Mouse (Mus musculus) midbrain, embryonic 13.5 days (tissue): ENCODE measurements around the gene Sp9. TPM values are rescaled to one million over a fixed set of nuclear protein-coding genes. Genes with fewer than 3 reads are reported as not detected.

Source experiments
- ATAC-seq: fragments of 200-750 bp; cut with Nextera tagmentation; 2 replicates; pipeline ENCODE4 v1.8.0; 2017; ENCODE audit warnings: mild to moderate bottlenecking, moderate TSS enrichment, moderate library complexity
- H3K27ac ChIP-seq: fragments of 300-500 bp; sonication (generic); 2 replicates; pipeline ENCODE4 v1.5.1; 2015; ENCODE audit warnings: inconsistent platforms, mild to moderate bottlenecking, moderate library complexity
- H3K27me3 ChIP-seq: fragments of 300-500 bp; sonication (generic); 2 replicates; pipeline ENCODE4 v1.6.1; 2015; ENCODE audit warnings: mild to moderate bottlenecking, inconsistent platforms
- H3K36me3 ChIP-seq: fragments of 300-500 bp; sonication (generic); 2 replicates; pipeline ENCODE4 v1.6.1; 2015; ENCODE audit warnings: mild to moderate bottlenecking, inconsistent platforms
- H3K4me1 ChIP-seq: fragments of 300-500 bp; sonication (generic); replicated peaks from 2 replicates; pipeline ENCODE4 v1.6.1; 2015; ENCODE audit warnings: inconsistent platforms
- H3K4me2 ChIP-seq: fragments of 300-500 bp; sonication (generic); replicated peaks from 2 replicates; pipeline ENCODE4 v1.6.1; 2015; ENCODE audit warnings: moderate library complexity, mild to moderate bottlenecking, inconsistent platforms
- H3K4me3 ChIP-seq: fragments of 300-500 bp; sonication (generic); replicated peaks from 2 replicates; pipeline ENCODE4 v1.5.1; 2015; ENCODE audit warnings: mild to moderate bottlenecking, inconsistent platforms
- H3K9ac ChIP-seq: fragments of 300-500 bp; sonication (generic); replicated peaks from 2 replicates; pipeline ENCODE4 v1.6.1; 2015; ENCODE audit warnings: mild to moderate bottlenecking, inconsistent platforms
- H3K9me3 ChIP-seq: fragments of 300-500 bp; sonication (generic); 2 replicates; pipeline ENCODE4 v1.6.1; 2016; ENCODE audit warnings: mild to moderate bottlenecking, inconsistent platforms
- WGBS: fragments of 180-500 bp; shearing (Covaris S2); methylation state at CpG from one replicate; pipeline ENCODE4 v1.1.7; 2015; 5-methylcytosine and 5-hydroxymethylcytosine counted together
- polyA plus RNA-seq: library from polyadenylated mRNA; unstranded; fragments of >200 nt; fragmentation: Nextera tagmentation; extraction: Ambion mirVana; gene quantifications from 2 replicates; pipeline ENCODE4 v1.2.1, GENCODE M21; 2015

Sp9 gene
- polyA plus RNA-seq, 1 experiment from 2014 or later, result 6.1 TPM

DNA sequence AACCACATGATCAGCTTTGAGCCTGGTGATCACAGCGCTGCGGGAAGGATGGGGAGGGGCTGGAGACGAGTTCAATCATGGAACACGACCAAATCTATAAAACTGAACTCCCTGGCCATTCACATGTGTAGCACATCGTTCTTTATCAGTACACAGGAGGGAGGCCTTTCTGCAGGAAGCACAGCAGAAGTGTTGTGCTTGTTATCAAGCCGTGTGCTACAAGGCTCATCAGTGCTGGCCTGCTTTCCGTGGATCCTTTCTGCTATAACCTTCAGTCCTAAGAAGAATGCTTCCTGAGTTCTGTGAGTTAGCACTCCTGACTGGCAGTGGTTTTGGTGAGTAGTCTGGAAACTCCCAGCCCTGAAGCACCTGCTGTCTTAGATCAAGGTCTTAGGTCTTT, 23.3 kb downstream of the Sp9 start:
- no peak for ATAC-seq
- Histone ChIP-seq H3K36me3 (peaks cover 31% of the 10 kb centered on the region), H3K4me3 (no peak overlapping the region), H3K9ac (no peak overlapping the region), H3K4me2 (no peak overlapping the region), H3K4me1 (0 out of 2 replicates have a peak, but pooled peaks cover 3% of the 10 kb centered on the region), H3K27me3 (no peaks in the 10 kb centered on the region), H3K9me3 (no peaks in the 10 kb centered on the region), H3K27ac (no peak overlapping the region)
- 84% methylated on average over 7 of the region's 7 CpGs for WGBS

DNA sequence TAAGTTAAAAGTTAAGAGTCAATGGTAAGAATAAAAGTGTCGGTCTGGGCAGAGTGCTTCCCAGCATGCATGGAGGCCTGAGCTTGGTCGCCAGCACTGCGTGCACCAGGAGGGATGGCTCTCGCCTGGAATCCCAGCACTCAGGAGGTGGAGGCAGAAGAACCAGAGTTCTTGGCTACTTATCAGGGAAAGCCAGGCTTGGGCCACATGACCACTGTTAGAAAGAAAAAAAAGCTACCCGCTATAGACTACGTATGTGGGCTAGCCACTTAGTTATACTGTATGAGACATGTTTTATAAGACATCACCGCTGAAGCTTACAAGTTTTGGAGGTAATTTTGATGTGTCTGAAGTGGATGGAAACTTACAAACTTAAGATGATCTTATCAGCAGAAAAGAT, 26.4 kb downstream of the Sp9 start:
- Histone ChIP-seq H3K36me3 (peaks cover 33% of the 10 kb centered on the region), H3K27me3 (no peaks in the 10 kb centered on the region), H3K9ac (no peak overlapping the region), H3K4me2 (no peak overlapping the region), H3K4me3 (no peak overlapping the region), H3K9me3 (no peaks in the 10 kb centered on the region), H3K27ac (no peak overlapping the region), H3K4me1 (0 out of 2 replicates have a peak, but pooled peaks cover 3% of the 10 kb centered on the region)
- ATAC-seq, result no peak
- 83% methylated on average over 7 of the region's 7 CpGs for whole genome bisulfite sequencing

GRCm38 (mm10) chr2:73298841-73299240, 27.1 kb downstream of the Sp9 start:
- Histone ChIP-seq H3K27me3 (no peaks in the 10 kb centered on the region), H3K27ac (no peak overlapping the region), H3K4me2 (no peak overlapping the region), H3K9ac (no peak overlapping the region), H3K4me1 (0 out of 2 replicates have a peak, but pooled peaks cover 3% of the 10 kb centered on the region), H3K9me3 (no peaks in the 10 kb centered on the region), H3K36me3 (peaks cover 38% of the 10 kb centered on the region), H3K4me3 (no peak overlapping the region)
- no peak for ATAC-seq
- 50% methylated on average over 3 of the region's 3 CpGs for WGBS

GRCm38 (mm10) chr2:73301979-73302378, 30.3 kb downstream of the Sp9 start:
- H3K27ac ChIP-seq, result no peak overlapping the region
- ATAC-seq, result no peak
- H3K36me3 ChIP-seq, result peaks cover 55% of the 10 kb centered on the region
- no peak overlapping the region for H3K4me2 ChIP-seq
- H3K9me3 ChIP-seq, result no peaks in the 10 kb centered on the region
- no peaks in the 10 kb centered on the region for H3K27me3 ChIP-seq
- H3K9ac ChIP-seq, result no peak overlapping the region
- H3K4me3 ChIP-seq, result no peak overlapping the region
- 89% methylated on average over 1 of the region's 1 CpGs for WGBS
- 0 out of 2 replicates have a peak, but pooled peaks cover 3% of the 10 kb centered on the region for H3K4me1 ChIP-seq

DNA sequence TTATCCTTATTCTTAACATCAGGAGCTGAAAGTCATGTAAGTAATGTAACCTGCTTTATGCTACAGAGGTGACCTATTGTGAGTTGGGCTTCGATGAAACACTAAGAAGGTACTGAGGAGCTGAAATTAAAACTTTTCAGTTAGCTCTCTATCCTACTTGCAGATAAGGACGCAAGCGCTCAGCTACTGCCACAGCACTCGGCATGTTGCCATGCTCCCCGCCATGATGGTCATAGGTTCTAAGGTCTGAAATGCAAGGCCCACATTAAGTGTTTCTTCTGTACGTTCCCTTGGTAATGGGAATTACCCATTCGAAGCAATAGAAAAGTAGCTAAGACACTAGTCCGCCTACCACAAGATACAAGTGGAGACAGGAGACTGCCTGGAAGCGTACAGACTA, 31.0 kb downstream of the Sp9 start:
- H3K4me3 ChIP-seq, result no peak overlapping the region
- ATAC-seq, result no peak
- WGBS, result 96% methylated on average over 9 of the region's 9 CpGs
- H3K27me3 ChIP-seq, result no peaks in the 10 kb centered on the region
- H3K27ac ChIP-seq, result no peak overlapping the region
- no peak overlapping the region for H3K4me2 ChIP-seq
- H3K9me3 ChIP-seq, result no peaks in the 10 kb centered on the region
- no peak overlapping the region for H3K9ac ChIP-seq
- H3K4me1 ChIP-seq, result 0 out of 2 replicates have a peak, but pooled peaks cover 3% of the 10 kb centered on the region
- peaks cover 59% of the 10 kb centered on the region for H3K36me3 ChIP-seq

DNA sequence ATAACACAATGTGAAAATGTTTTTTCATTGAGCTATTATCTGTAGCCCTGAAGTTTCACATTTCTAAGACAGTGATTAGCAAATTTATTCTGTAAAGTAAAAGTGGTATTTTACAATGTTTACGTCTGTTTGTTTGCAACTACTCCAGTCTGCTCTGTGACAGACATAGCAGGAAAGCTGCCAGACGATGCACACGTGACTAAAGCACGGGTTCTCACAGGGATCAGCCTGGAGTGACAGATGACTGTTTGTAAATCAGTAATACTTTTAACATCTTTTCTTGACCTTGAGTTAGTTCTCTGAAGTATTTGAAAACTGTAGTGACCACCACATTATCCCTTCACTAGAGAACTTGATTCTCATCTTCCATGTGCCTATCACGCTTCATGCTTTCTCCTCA, 32.8 kb downstream of the Sp9 start:
- Histone ChIP-seq H3K4me3 (no peak overlapping the region), H3K27me3 (no peaks in the 10 kb centered on the region), H3K9ac (no peak overlapping the region), H3K36me3 (peaks cover 68% of the 10 kb centered on the region), H3K4me2 (no peak overlapping the region), H3K9me3 (no peaks in the 10 kb centered on the region), H3K4me1 (no peaks in the 10 kb centered on the region), H3K27ac (no peak overlapping the region)
- ATAC-seq, result no peak
- 93% methylated on average over 5 of the region's 5 CpGs for whole genome bisulfite sequencing

GRCm38 (mm10) chr2:73306006-73306405, 34.3 kb downstream of the Sp9 start:
- no peak overlapping the region for H3K9ac ChIP-seq

DNA sequence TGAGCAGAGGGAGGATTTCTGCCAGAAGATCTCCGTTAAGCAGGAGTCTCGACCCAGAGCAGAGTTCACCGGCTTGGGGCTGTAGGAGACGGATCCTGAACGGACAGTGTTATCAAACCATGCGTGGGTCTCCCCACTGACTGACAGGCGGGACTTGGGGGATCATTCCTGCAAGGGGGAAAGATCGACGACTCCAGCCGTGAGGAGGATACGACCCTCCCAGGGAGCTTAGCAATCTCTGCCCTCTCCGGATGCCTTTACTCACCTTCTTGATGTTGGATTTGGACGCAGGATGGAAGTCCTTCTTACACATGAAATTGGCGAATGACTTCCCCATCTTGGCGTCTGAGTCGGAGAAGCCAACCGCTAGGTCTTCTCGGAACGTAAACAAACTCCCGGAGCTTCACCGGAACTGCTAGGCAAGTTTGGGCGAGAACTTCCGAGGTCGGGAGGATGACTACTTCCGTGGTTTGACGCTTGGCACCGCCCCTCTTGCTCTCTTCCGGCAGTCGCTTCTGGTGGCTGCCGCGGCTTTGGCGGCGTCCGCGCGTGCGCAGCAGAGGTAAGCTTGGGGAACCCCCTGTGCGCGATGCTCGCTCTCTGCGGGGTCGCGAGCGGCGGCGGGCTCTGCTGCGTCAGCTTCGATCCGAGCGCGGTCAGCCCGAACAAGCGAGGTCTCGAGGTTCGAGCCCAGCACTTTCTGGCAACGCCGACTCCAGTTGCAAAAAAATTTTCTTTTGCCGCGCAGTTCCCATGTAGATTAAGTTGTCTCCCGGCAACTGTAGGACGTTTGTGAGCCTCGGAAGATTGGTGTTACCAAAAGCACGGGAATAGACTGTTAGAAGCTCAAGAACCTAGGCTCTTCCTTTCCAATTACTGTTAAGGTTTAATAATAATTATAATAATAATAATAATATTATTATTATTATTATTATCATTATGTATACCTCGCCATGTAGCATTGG, 40.7 kb downstream of the Sp9 start, which contains the start of the genes Scrn3 and Cir1:
Gene Scrn3 (plus strand): TSS at position 450 of the 965 bp plus-strand sequence.
Gene Cir1 (minus strand): TSS at position 550 of the 965 bp plus-strand sequence.
- Histone ChIP-seq H3K4me1 (peaks cover 16% of the 10 kb centered on the region), H3K9me3 (no peaks in the 10 kb centered on the region), H3K9ac (peak within 1 kb of the TSS; percentile 75), H3K27ac (peak within 1 kb of the TSS; percentile 51), H3K36me3 (peaks cover 21% of the 10 kb centered on the region), H3K4me2 (peak within 1 kb of the TSS; percentile 96), H3K27me3 (no peaks in the 10 kb centered on the region), H3K4me3 (peak within 1 kb of the TSS; percentile 73)
- ATAC-seq, result peak; percentile 98
- WGBS, result under 1% methylated on average over 64 of the region's 64 CpGs

More at GRCm38 (mm10) chr2:73306006-73306405, 34.3 kb downstream of the Sp9 start:
- H3K27ac ChIP-seq, result no peak overlapping the region
- peaks cover 69% of the 10 kb centered on the region for H3K36me3 ChIP-seq
- WGBS, result 91% methylated on average over 7 of the region's 7 CpGs
- no peaks in the 10 kb centered on the region for H3K27me3 ChIP-seq
- no peaks in the 10 kb centered on the region for H3K9me3 ChIP-seq
- H3K4me3 ChIP-seq, result no peak overlapping the region
- peaks cover 3% of the 10 kb centered on the region for H3K4me1 ChIP-seq
- no peak for ATAC-seq
- no peak overlapping the region for H3K4me2 ChIP-seq

DNA sequence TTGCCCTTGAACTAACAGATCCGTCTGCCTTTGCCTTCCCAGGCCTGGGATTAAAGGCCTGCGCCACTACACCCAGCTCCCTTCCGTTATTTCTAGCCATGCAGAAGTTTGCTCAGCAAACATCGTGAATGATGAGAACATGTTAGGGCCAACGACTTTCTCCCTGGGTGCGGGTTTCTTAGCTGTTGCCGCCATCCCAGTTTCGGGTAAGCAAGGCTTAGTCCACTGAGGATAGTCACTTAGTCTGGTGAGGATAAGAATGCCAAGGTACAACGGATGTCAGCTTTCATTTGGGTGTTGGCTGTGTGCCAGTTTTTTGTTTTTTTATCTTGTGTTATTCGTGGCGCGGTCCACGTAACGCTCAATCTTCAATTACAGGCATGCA, 41.4 kb downstream of the Sp9 start:
- peak overlapping the region; percentile 48 for H3K4me2 ChIP-seq
- H3K27me3 ChIP-seq, result no peaks in the 10 kb centered on the region
- peak; percentile 46 for ATAC-seq
- peaks cover 16% of the 10 kb centered on the region for H3K4me1 ChIP-seq
- 49% methylated on average over 14 of the region's 14 CpGs for WGBS
- H3K4me3 ChIP-seq, result peak overlapping the region; percentile 73
- 0 out of 2 replicates have a peak overlapping the region, but pooled peaks have one; percentile 7 for H3K27ac ChIP-seq
- H3K9me3 ChIP-seq, result no peaks in the 10 kb centered on the region
- H3K9ac ChIP-seq, result peak overlapping the region; percentile 62
- peaks cover 17% of the 10 kb centered on the region for H3K36me3 ChIP-seq

DNA sequence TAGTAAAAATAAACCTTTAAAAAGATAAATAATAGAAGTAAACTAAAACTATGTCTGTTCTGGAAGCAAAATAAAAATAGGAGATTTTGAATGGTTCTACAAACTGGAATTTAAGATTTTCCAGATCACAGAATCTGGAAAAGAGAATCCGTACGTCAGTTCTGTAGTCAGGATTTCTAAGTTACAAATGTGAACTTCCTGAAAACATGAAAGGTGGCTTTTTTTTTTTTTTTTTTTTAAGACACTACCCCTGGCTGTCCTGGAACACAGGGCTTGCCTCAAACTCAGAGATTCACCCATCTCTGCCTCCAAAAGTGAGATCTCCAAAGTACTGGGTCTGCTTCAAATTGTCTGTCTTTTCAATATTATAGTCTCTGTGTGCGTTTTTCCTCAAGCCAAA, 42.6 kb downstream of the Sp9 start:
- Histone ChIP-seq H3K4me2 (no peak overlapping the region), H3K4me1 (peaks cover 16% of the 10 kb centered on the region)
- WGBS, result 94% methylated on average over 3 of the region's 3 CpGs

GRCm38 (mm10) chr2:73317426-73317825, 45.7 kb downstream of the Sp9 start:
- H3K9me3 ChIP-seq, result no peaks in the 10 kb centered on the region
- ATAC-seq, result no peak

More for the DNA sequence above, 42.6 kb downstream of the Sp9 start:
- ATAC-seq, result no peak
- H3K27me3 ChIP-seq, result no peaks in the 10 kb centered on the region
- no peak overlapping the region for H3K4me3 ChIP-seq
- H3K36me3 ChIP-seq, result peaks cover 10% of the 10 kb centered on the region
- H3K9ac ChIP-seq, result no peak overlapping the region
- no peaks in the 10 kb centered on the region for H3K9me3 ChIP-seq
- H3K27ac ChIP-seq, result no peak overlapping the region

DNA sequence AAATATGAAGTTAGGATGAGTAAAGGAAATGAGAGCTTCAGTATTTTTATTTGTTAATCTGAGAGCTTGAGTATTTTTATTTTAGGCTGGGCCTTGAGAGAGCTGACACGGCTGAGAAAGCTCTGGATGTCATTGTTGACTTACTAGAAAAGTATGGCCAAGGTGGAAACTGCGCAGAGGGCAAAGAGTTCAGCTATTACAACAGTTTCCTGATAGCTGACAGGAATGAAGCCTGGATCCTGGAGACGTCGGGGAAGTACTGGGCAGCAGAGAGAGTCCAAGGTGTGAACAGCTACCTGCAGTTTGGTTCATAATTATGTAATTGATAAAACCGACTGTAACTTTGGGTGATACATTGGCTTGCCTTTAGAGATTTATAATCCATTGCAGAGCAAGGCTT, 47.5 kb downstream of the Sp9 start:
- H3K4me1 ChIP-seq, result no peaks in the 10 kb centered on the region
- ATAC-seq, result no peak
- no peaks in the 10 kb centered on the region for H3K27me3 ChIP-seq
- H3K4me2 ChIP-seq, result no peak overlapping the region
- 89% methylated on average over 5 of the region's 5 CpGs for WGBS
- H3K4me3 ChIP-seq, result no peak overlapping the region
- no peaks in the 10 kb centered on the region for H3K9me3 ChIP-seq
- H3K36me3 ChIP-seq, result 0 out of 2 replicates have a peak, but pooled peaks cover 2% of the 10 kb centered on the region
- H3K27ac ChIP-seq, result no peak overlapping the region
- no peak overlapping the region for H3K9ac ChIP-seq

More at GRCm38 (mm10) chr2:73317426-73317825, 45.7 kb downstream of the Sp9 start:
- Histone ChIP-seq H3K27me3 (no peaks in the 10 kb centered on the region), H3K36me3 (0 out of 2 replicates have a peak, but pooled peaks cover 2% of the 10 kb centered on the region), H3K4me1 (peaks cover 3% of the 10 kb centered on the region), H3K9ac (no peak overlapping the region), H3K4me2 (no peak overlapping the region), H3K27ac (no peak overlapping the region), H3K4me3 (no peak overlapping the region)
- WGBS, result 94% methylated on average over 9 of the region's 9 CpGs
